Mouse (Mus musculus): ENCODE measurements around the gene Gli3. TPM values are rescaled to one million over a fixed set of nuclear protein-coding genes. Genes with fewer than 3 reads are reported as not detected.

The Gli3 gene
- polyA plus RNA-seq, 1 experiment = not detected

- Histone ChIP-seq H3K4me1 (ENCODE audit: control insufficient read depth) (no peaks in the 10 kb centered on the region), H3K27me3 (ENCODE audit: control insufficient read depth) (no peaks in the 10 kb centered on the region), H3K9me3 (ENCODE audit: control insufficient read depth, low read length) (no peaks in the 10 kb centered on the region), H3K36me3 (ENCODE audit: control insufficient read depth) (no peaks in the 10 kb centered on the region), H3K4me3 (replicated peaks) (no peak overlapping the region)
- no peak for TF ChIP-seq GATA1 (IDR thresholded peaks at IDR 0.05; ENCODE audit: low read length)
Observed at GRCm38 (mm10) chr13:15713486-15713885, 250.5 kb downstream of the Gli3 start.

DNA sequence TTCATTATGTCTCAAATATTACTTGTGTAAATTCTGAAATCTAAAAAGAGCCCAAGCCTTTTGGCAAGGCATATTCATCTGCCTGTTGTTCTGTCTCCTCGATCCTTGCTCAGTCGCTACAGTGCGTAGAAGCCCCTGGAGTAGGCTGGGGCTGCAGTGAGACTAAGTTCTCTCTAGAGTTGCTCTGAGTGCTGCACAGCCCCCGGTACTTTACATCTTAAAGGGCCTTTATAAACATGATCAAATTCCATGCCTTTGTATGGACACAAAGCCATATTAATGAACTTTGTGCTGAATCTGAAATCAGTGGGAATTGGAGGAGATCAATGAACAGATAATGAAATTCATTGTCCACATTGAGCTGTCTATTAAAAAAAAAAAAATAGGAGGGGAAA is 251.3 kb downstream of the Gli3 start:
- Histone ChIP-seq H3K9me3 (ENCODE audit: control insufficient read depth, low read length) (no peaks in the 10 kb centered on the region), H3K36me3 (ENCODE audit: control insufficient read depth) (no peaks in the 10 kb centered on the region), H3K4me1 (ENCODE audit: control insufficient read depth) (no peaks in the 10 kb centered on the region), H3K4me3 (replicated peaks) (no peak overlapping the region), H3K27me3 (ENCODE audit: control insufficient read depth) (no peaks in the 10 kb centered on the region)
- no peak for TF ChIP-seq GATA1 (IDR thresholded peaks at IDR 0.05; ENCODE audit: low read length)
- no peak for TF ChIP-seq TAL1 (IDR thresholded peaks at IDR 0.05; ENCODE audit: low read length)

DNA sequence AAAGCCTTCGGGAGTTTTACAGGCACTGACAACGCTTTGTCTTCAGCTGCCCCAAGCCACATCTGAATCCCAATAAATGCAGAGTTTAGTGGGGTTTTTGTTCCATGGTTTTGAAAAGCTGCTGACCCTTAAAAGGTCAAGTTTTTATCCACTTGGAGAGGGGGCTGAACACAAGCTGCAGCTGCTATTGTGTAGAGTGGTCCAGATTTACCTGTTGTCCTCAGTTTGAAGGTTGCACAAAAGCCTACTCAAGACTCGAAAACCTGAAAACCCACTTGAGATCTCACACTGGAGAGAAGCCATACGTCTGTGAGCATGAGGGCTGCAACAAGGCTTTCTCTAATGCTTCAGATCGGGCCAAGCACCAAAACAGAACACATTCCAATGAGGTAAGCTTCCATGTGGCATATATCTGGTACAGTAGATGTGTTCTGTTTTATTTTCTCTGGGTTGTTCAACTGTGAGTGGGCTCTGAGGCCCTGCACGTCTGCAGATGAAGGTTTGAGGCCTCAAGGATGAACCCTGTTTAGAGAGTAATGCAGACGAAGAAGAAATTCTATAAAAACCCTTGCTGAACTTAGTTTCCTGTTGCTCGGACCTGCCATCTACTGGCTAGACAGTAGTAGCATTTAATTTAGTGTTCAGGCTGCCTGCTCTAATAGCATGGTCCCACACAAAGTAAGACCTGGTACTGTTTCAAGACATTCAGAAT is 251.8 kb downstream of the Gli3 start:
- Histone ChIP-seq H3K36me3 (ENCODE audit: control insufficient read depth) (no peaks in the 10 kb centered on the region), H3K4me3 (replicated peaks) (no peak overlapping the region), H3K27me3 (ENCODE audit: control insufficient read depth) (no peaks in the 10 kb centered on the region), H3K9me3 (ENCODE audit: control insufficient read depth, low read length) (no peaks in the 10 kb centered on the region), H3K4me1 (ENCODE audit: control insufficient read depth) (no peaks in the 10 kb centered on the region)
- no peak for TF ChIP-seq GATA1 (IDR thresholded peaks at IDR 0.05; ENCODE audit: low read length)
- no peak for TF ChIP-seq TAL1 (IDR thresholded peaks at IDR 0.05; ENCODE audit: low read length)

DNA sequence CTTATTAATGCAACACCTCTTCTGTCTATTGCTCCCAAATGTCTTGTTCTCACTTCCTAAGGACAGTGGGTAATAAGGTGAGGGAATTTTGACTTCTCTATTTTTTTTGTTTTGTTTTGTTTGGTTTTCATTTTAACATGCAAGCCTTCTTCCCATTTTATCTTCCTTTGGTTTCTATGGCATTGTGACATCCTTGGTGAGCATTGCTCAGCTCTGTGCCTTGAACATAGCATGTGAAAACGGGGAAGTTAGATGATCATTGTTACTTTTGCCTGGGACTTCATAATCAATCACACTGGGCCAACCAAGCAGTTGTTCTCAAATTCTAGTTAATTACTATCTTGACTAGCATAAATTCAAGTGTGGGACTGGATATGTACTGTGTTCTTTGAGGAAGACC is 258.4 kb downstream of the Gli3 start:
- Histone ChIP-seq H3K27me3 (ENCODE audit: control insufficient read depth) (no peaks in the 10 kb centered on the region), H3K36me3 (ENCODE audit: control insufficient read depth) (no peaks in the 10 kb centered on the region), H3K9me3 (ENCODE audit: control insufficient read depth, low read length) (peaks cover 2% of the 10 kb centered on the region; the same call in 1 of the 2 replicates), H3K4me3 (replicated peaks) (no peak overlapping the region), H3K4me1 (ENCODE audit: control insufficient read depth) (no peaks in the 10 kb centered on the region)
- no peak for TF ChIP-seq TAL1 (IDR thresholded peaks at IDR 0.05; ENCODE audit: low read length)
- TF ChIP-seq GATA1 (IDR thresholded peaks at IDR 0.05; ENCODE audit: low read length) = no peak

- H3K36me3 ChIP-seq (ENCODE audit: control insufficient read depth) = no peaks in the 10 kb centered on the region
- no peak for TF ChIP-seq TAL1 (IDR thresholded peaks at IDR 0.05; ENCODE audit: low read length)
- no peak for TF ChIP-seq GATA1 (IDR thresholded peaks at IDR 0.05; ENCODE audit: low read length)
- H3K4me1 ChIP-seq (ENCODE audit: control insufficient read depth) = no peaks in the 10 kb centered on the region
- H3K4me3 ChIP-seq (replicated peaks) = no peak overlapping the region
- H3K27me3 ChIP-seq (ENCODE audit: control insufficient read depth) = no peaks in the 10 kb centered on the region
- peaks cover 2% of the 10 kb centered on the region; the same call in 1 of the 2 replicates for H3K9me3 ChIP-seq (ENCODE audit: control insufficient read depth, low read length)
Observed at GRCm38 (mm10) chr13:15722766-15723379, 259.8 kb downstream of the Gli3 start.

DNA sequence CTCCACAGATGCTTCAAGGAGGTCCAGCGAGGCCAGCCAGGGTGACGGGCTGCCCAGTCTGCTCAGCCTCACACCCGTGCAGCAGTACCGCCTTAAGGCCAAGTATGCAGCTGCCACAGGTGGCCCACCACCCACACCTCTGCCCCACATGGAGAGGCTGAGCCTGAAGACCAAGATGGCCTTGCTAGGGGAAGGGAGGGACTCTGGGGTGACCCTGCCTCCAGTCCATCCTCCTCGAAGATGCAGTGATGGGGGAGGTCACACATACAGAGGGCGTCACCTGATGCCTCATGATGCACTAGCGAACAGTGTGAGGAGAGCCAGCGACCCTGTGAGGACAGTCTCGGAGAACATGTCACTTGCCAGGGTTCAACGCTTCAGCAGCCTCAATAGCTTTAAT is 261.7 kb downstream of the Gli3 start:
- no peak for TF ChIP-seq TAL1 (IDR thresholded peaks at IDR 0.05; ENCODE audit: low read length)
- TF ChIP-seq GATA1 (IDR thresholded peaks at IDR 0.05; ENCODE audit: low read length) = no peak
- H3K4me3 ChIP-seq (replicated peaks) = no peak overlapping the region
- no peaks in the 10 kb centered on the region for H3K4me1 ChIP-seq (ENCODE audit: control insufficient read depth)
- no peaks in the 10 kb centered on the region for H3K27me3 ChIP-seq (ENCODE audit: control insufficient read depth)
- H3K36me3 ChIP-seq (ENCODE audit: control insufficient read depth) = no peaks in the 10 kb centered on the region
- peaks cover 2% of the 10 kb centered on the region; the same call in 1 of the 2 replicates for H3K9me3 ChIP-seq (ENCODE audit: control insufficient read depth, low read length)

DNA sequence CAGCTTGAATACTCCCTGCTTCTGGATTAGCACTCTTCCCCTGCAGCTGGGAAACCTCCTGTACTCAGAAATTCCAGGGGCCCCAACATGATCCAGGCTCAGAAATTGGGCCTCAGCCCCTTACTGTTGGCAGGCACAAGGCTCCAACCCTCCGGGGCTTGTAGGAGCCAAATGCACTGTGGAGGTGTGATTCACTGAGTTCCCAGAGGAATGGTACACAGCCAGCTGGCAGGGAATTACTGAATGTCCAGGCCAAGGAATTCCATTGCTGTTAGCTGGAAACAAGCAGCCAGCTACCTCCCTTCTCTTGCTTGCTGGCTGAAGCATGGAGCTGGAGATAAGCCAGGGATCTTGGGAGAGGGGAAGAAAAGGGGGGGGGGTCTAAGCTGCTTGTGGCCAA is 278.7 kb downstream of the Gli3 start:
- H3K36me3 ChIP-seq (ENCODE audit: control insufficient read depth) = no peaks in the 10 kb centered on the region
- no peaks in the 10 kb centered on the region for H3K27me3 ChIP-seq (ENCODE audit: control insufficient read depth)
- TF ChIP-seq GATA1 (IDR thresholded peaks at IDR 0.05; ENCODE audit: low read length) = no peak
- TF ChIP-seq TAL1 (IDR thresholded peaks at IDR 0.05; ENCODE audit: low read length) = no peak
- H3K4me1 ChIP-seq (ENCODE audit: control insufficient read depth) = no peaks in the 10 kb centered on the region
- H3K4me3 ChIP-seq (replicated peaks) = no peak overlapping the region
- no peaks in the 10 kb centered on the region for H3K9me3 ChIP-seq (ENCODE audit: control insufficient read depth, low read length)

DNA sequence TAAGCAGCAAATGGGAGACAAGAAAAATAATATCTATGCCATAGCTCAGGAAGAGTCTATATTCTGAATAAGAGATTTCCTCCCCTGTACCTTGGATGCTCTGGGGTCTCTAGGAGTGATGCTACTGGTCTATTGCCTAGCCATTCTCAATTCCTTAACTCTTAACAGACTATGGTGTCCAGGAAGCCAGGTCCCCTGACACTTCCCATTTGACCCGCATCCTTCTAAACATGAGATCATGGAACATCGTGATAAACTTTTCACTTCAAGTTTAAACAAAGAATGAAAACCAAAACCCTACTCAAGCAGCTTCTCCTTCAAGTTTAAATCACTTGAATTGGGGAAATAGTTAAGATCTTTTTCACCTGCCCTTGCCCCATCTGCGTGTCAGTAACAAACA is 279.3 kb downstream of the Gli3 start:
- Histone ChIP-seq H3K4me3 (replicated peaks) (no peak overlapping the region), H3K9me3 (ENCODE audit: control insufficient read depth, low read length) (no peaks in the 10 kb centered on the region), H3K27me3 (ENCODE audit: control insufficient read depth) (no peaks in the 10 kb centered on the region), H3K4me1 (ENCODE audit: control insufficient read depth) (no peaks in the 10 kb centered on the region), H3K36me3 (ENCODE audit: control insufficient read depth) (no peaks in the 10 kb centered on the region)
- TF ChIP-seq TAL1 (IDR thresholded peaks at IDR 0.05; ENCODE audit: low read length) = no peak
- no peak for TF ChIP-seq GATA1 (IDR thresholded peaks at IDR 0.05; ENCODE audit: low read length)

GRCm38 (mm10) chr13:15742777-15743176 is 279.7 kb downstream of the Gli3 start:
- Histone ChIP-seq H3K9me3 (ENCODE audit: control insufficient read depth, low read length) (no peaks in the 10 kb centered on the region), H3K27me3 (ENCODE audit: control insufficient read depth) (no peaks in the 10 kb centered on the region), H3K4me3 (replicated peaks) (no peak overlapping the region), H3K36me3 (ENCODE audit: control insufficient read depth) (no peaks in the 10 kb centered on the region), H3K4me1 (ENCODE audit: control insufficient read depth) (no peaks in the 10 kb centered on the region)
- TF ChIP-seq GATA1 (IDR thresholded peaks at IDR 0.05; ENCODE audit: low read length) = no peak
- TF ChIP-seq TAL1 (IDR thresholded peaks at IDR 0.05; ENCODE audit: low read length) = no peak
